Mouse (Mus musculus) liver, embryonic 12.5 days (tissue): ENCODE measurements around the gene Zfp281. TPM values are rescaled to one million over a fixed set of nuclear protein-coding genes. Genes with fewer than 3 reads are reported as not detected.

ENCODE experiments used
- ATAC-seq: fragments of 200-750 bp; cut with Nextera tagmentation; 2 replicates; pipeline ENCODE4 v1.8.0; 2017; ENCODE audit warnings: moderate number of reproducible peaks, mild to moderate bottlenecking, moderate library complexity
- H3K27ac ChIP-seq: fragments of 300-500 bp; sonication (generic); 2 replicates; pipeline ENCODE4 v1.5.1; 2016; ENCODE audit warnings: mild to moderate bottlenecking
- H3K27me3 ChIP-seq: fragments of 300-500 bp; sonication (generic); replicated peaks from 2 replicates; pipeline ENCODE4 v1.6.1; 2016; ENCODE audit warnings: mild to moderate bottlenecking, moderate library complexity
- H3K36me3 ChIP-seq: fragments of 300-500 bp; sonication (generic); 2 replicates; pipeline ENCODE4 v1.6.1; 2016; ENCODE audit warnings: mild to moderate bottlenecking, moderate library complexity
- H3K4me1 ChIP-seq: fragments of 300-500 bp; sonication (generic); 2 replicates; pipeline ENCODE4 v1.6.1; 2016
- H3K4me2 ChIP-seq: fragments of 300-500 bp; sonication (generic); 2 replicates; pipeline ENCODE4 v1.6.1; 2016; ENCODE audit warnings: mild to moderate bottlenecking, moderate library complexity
- H3K4me3 ChIP-seq: fragments of 300-500 bp; sonication (generic); 2 replicates; pipeline ENCODE4 v1.5.1; 2016; ENCODE audit warnings: mild to moderate bottlenecking, moderate library complexity
- H3K9ac ChIP-seq: fragments of 300-500 bp; sonication (generic); 2 replicates; pipeline ENCODE4 v1.6.1; 2016; ENCODE audit warnings: mild to moderate bottlenecking, moderate library complexity
- H3K9me3 ChIP-seq: fragments of 300-500 bp; sonication (generic); replicated peaks from 2 replicates; pipeline ENCODE4 v1.6.1; 2016; ENCODE audit warnings: mild to moderate bottlenecking, moderate library complexity
- WGBS: fragments of 180-500 bp; shearing (Covaris S2); methylation state at CpG from one replicate; pipeline ENCODE4 v1.1.7; 2016; ENCODE audit not compliant: insufficient replicate concordance; 5-methylcytosine and 5-hydroxymethylcytosine counted together
- polyA plus RNA-seq: library from polyadenylated mRNA; unstranded; fragments of >200 nt; fragmentation: Nextera tagmentation; extraction: Ambion mirVana; gene quantifications from 2 replicates; pipeline ENCODE4 v1.2.1, GENCODE M21; 2016

Gene Zfp281
- 11.9 and 12.3 TPM in 2 replicates for polyA plus RNA-seq

GRCm38 (mm10) chr1:136624146-136625018 lies at the start of gene Zfp281:
Gene Zfp281, plus strand, starts transcription at chr1:136624901.
- Histone ChIP-seq H3K4me1 (peaks cover 37% of the 10 kb centered on the region), H3K36me3 (peaks cover 25% of the 10 kb centered on the region), H3K9me3 (no peaks in the 10 kb centered on the region), H3K27me3 (no peaks in the 10 kb centered on the region), H3K9ac (peak within 1 kb of the TSS; percentile 93), H3K27ac (peak within 1 kb of the TSS; percentile 81), H3K4me3 (peak within 1 kb of the TSS; percentile 96), H3K4me2 (peak within 1 kb of the TSS; percentile 96)
- peak; percentile 97 for ATAC-seq
- 2% methylated on average over 45 of the region's 45 CpGs for WGBS

DNA sequence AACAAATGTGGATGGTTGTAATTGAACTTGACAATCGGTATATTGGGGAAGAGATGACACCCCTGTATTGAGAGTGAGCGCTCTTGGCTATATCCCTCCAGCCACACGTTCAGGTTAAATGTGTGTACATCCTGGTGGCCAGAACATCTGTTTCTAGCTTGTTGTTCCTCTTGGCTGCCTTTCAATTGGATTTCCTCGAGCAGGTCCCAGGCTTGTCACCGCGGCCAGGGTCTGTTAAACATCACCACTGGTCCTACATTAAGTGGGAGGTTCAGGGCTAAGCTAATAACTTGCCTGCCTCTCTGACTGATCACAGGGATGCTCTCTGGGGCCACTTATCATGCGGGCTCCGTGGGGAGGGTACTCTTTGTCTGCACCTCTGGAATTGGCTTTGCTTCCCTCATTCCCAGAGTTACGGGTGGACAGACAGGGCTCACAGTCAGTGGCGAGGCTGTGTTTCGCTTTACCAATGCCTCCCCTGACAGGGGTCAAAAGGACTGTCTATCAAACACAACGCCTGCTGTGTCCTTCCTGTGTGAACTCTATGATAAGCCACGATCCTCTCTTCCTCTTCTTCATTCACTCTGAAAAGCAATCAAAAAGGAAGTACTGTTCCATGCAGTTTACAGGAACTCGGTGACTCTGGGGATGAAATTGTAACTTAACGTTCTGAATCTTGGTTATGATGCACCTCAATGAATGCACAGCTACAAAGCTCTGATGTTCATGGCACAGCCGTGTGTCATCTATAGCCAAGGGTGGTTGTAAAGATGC lies 46.6 kb upstream of the Zfp281 start:
- Histone ChIP-seq H3K9me3 (no peaks in the 10 kb centered on the region), H3K27me3 (peaks cover 12% of the 10 kb centered on the region), H3K4me3 (0 out of 2 replicates have a peak overlapping the region, but pooled peaks have one; percentile 8), H3K36me3 (no peaks in the 10 kb centered on the region), H3K4me1 (peaks cover 7% of the 10 kb centered on the region), H3K27ac (no peak overlapping the region), H3K4me2 (peak overlapping the region; percentile 46), H3K9ac (no peak overlapping the region)
- 19% methylated on average over 16 of the region's 16 CpGs for WGBS
- no peak for ATAC-seq

DNA sequence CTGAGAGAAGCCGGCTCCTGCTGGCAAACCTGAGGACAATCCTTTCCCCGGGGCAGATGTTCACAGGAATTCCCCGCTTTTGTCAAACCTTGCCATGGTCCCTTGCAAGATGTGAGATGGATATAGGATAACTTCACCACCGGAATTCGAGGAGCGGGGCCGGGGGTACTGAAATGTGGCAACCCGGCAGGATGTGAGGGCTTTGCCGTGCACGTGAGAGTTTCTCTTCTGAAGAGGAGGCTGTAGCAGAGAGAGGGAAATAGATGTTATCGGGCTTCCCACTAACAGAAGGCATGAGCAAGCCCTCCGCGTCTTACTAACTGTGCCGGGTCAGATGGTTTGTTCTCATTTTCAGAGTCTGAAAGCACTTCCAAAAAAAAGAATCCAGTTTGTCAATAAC lies 45.3 kb upstream of the Zfp281 start:
- Histone ChIP-seq H3K9ac (no peak overlapping the region), H3K4me2 (peak overlapping the region; percentile 27), H3K27me3 (peaks cover 12% of the 10 kb centered on the region), H3K9me3 (no peaks in the 10 kb centered on the region), H3K4me3 (no peak overlapping the region), H3K36me3 (no peaks in the 10 kb centered on the region), H3K27ac (no peak overlapping the region), H3K4me1 (peaks cover 7% of the 10 kb centered on the region)
- WGBS: 18% methylated on average over 14 of the region's 14 CpGs
- ATAC-seq: no peak

GRCm38 (mm10) chr1:136580266-136580665 lies 44.4 kb upstream of the Zfp281 start:
- 43% methylated on average over 8 of the region's 8 CpGs for WGBS

DNA sequence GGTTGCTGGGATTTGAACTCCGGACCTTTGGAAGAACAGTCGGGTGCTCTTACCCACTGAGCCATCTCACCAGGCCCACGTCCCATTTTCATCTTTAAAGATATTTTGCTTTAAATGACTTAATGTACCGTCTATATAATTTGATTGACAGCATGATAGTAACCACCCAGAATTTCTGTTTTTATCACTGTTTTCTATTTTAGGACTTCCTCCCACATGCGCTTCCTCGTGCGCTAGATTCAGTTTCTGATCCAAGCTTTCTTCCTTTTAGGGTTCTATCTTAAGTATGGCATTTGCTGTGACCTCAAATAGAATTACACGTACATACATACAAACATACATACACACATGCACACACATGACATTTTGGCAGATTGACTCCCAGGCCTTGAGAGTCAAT lies 42.9 kb upstream of the Zfp281 start:
- Histone ChIP-seq H3K9me3 (no peaks in the 10 kb centered on the region), H3K27me3 (peaks cover 12% of the 10 kb centered on the region), H3K36me3 (no peaks in the 10 kb centered on the region), H3K4me1 (peaks cover 7% of the 10 kb centered on the region), H3K4me2 (no peak overlapping the region), H3K27ac (no peak overlapping the region), H3K9ac (no peak overlapping the region), H3K4me3 (no peak overlapping the region)
- 42% methylated on average over 8 of the region's 8 CpGs for WGBS
- ATAC-seq: no peak

More at GRCm38 (mm10) chr1:136580266-136580665, 44.4 kb upstream of the Zfp281 start:
- no peaks in the 10 kb centered on the region for H3K9me3 ChIP-seq
- peaks cover 12% of the 10 kb centered on the region for H3K27me3 ChIP-seq
- ATAC-seq: no peak
- no peaks in the 10 kb centered on the region for H3K36me3 ChIP-seq
- no peak overlapping the region for H3K9ac ChIP-seq
- H3K4me3 ChIP-seq: no peak overlapping the region
- H3K27ac ChIP-seq: no peak overlapping the region
- H3K4me2 ChIP-seq: no peak overlapping the region
- H3K4me1 ChIP-seq: peaks cover 7% of the 10 kb centered on the region

GRCm38 (mm10) chr1:136587761-136588405 lies 36.8 kb upstream of the Zfp281 start:
- H3K27me3 ChIP-seq: no peaks in the 10 kb centered on the region; the same call in 1 of the 2 replicates
- no peak overlapping the region for H3K27ac ChIP-seq
- no peak overlapping the region for H3K9ac ChIP-seq
- no peak overlapping the region for H3K4me3 ChIP-seq
- ATAC-seq: no peak
- H3K9me3 ChIP-seq: no peaks in the 10 kb centered on the region
- no peaks in the 10 kb centered on the region for H3K36me3 ChIP-seq
- 70% methylated on average over 13 of the region's 13 CpGs for WGBS
- no peaks in the 10 kb centered on the region for H3K4me1 ChIP-seq
- H3K4me2 ChIP-seq: no peak overlapping the region

- Histone ChIP-seq H3K36me3 (no peaks in the 10 kb centered on the region), H3K4me1 (no peaks in the 10 kb centered on the region), H3K9me3 (no peaks in the 10 kb centered on the region), H3K27me3 (no peaks in the 10 kb centered on the region; the same call in 1 of the 2 replicates), H3K4me2 (peak overlapping the region; percentile 28; the same call in 1 of the 2 replicates), H3K9ac (no peak overlapping the region), H3K4me3 (no peak overlapping the region), H3K27ac (no peak overlapping the region)
- WGBS: 15% methylated on average over 9 of the region's 9 CpGs
- no peak for ATAC-seq
These were observed 35.8 kb upstream of the Zfp281 start for GRCm38 (mm10) chr1:136588908-136589307.

DNA sequence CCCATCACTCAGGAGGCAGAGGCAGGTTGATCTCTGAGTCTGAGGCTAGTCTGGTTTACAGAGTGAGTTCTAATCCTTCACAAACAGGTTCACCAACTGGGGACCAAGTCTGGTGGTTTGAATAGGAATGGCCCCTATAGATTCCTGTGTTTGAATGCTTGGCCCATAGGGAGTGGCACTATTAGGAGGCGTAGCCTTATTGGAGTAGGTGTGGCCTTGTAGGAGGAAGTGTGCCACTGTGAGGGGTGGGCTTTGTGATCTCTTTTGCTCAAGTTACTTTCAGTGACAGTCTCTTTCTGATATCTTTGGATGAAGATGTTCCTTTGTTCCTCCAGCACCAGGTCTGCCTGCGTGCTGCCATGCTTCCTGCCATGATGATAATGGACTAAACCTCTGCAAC lies 32.0 kb upstream of the Zfp281 start:
- Histone ChIP-seq H3K27me3 (no peaks in the 10 kb centered on the region; the same call in 1 of the 2 replicates), H3K9ac (no peak overlapping the region), H3K9me3 (no peaks in the 10 kb centered on the region), H3K4me2 (no peak overlapping the region), H3K27ac (no peak overlapping the region), H3K36me3 (no peaks in the 10 kb centered on the region), H3K4me3 (no peak overlapping the region), H3K4me1 (no peaks in the 10 kb centered on the region)
- 68% methylated on average over 2 of the region's 2 CpGs for WGBS
- no peak for ATAC-seq

DNA sequence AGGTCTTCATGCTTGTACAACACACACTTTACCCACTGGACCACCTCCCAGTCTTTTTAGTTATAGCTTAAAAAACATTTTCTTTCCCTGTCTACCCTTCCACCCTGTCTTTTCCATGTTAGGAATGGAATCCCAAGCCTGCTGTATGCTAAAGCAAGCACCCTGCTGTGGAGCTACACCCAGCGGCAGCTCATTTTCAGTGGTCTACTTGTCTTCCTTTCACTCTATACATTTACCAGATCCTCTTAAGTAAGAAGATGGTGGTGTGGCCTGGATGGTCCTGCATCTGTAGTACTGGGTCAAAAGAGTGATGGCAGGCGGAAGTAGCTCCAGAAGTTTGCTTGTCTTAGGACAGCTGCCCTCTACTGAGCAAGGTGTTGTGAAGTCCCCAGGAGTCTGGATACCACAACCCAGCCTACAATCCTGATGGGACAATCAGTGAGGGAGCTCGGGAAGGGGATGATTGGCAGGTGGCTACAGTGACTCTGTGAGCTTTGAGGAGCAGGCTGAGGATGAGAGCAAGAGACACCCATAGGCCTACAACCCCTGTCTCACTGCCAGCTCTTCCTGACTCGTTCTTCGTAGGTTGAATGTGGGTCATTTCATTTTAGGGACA lies 30.4 kb upstream of the Zfp281 start:
- Histone ChIP-seq H3K4me3 (no peak overlapping the region), H3K36me3 (no peaks in the 10 kb centered on the region), H3K4me2 (no peak overlapping the region), H3K27me3 (no peaks in the 10 kb centered on the region; the same call in 1 of the 2 replicates), H3K27ac (no peak overlapping the region), H3K9me3 (no peaks in the 10 kb centered on the region), H3K4me1 (no peaks in the 10 kb centered on the region), H3K9ac (no peak overlapping the region)
- 72% methylated on average over 5 of the region's 5 CpGs for WGBS
- ATAC-seq: no peak

GRCm38 (mm10) chr1:136596821-136597220 lies 27.9 kb upstream of the Zfp281 start:
- Histone ChIP-seq H3K27me3 (no peaks in the 10 kb centered on the region), H3K9me3 (no peaks in the 10 kb centered on the region), H3K27ac (no peak overlapping the region), H3K4me3 (no peak overlapping the region), H3K9ac (no peak overlapping the region), H3K36me3 (no peaks in the 10 kb centered on the region), H3K4me1 (no peaks in the 10 kb centered on the region), H3K4me2 (no peak overlapping the region)
- WGBS: 39% methylated on average over 2 of the region's 2 CpGs
- no peak for ATAC-seq

GRCm38 (mm10) chr1:136598286-136598685 lies 26.4 kb upstream of the Zfp281 start:
- WGBS: 66% methylated on average over 5 of the region's 5 CpGs
- no peak for ATAC-seq
- H3K36me3 ChIP-seq: no peaks in the 10 kb centered on the region
- no peak overlapping the region for H3K4me3 ChIP-seq
- no peak overlapping the region for H3K27ac ChIP-seq
- H3K9me3 ChIP-seq: no peaks in the 10 kb centered on the region
- H3K9ac ChIP-seq: no peak overlapping the region
- peaks cover 6% of the 10 kb centered on the region; the same call in 1 of the 2 replicates for H3K4me1 ChIP-seq
- no peak overlapping the region for H3K4me2 ChIP-seq
- no peaks in the 10 kb centered on the region for H3K27me3 ChIP-seq
